9 mouse cellular contexts compared by ENCODE assay signal in genomic region chr11:34212853-34213252, GRCm38 (mm10). TPM values are rescaled to one million over a fixed set of nuclear protein-coding genes. Genes with fewer than 3 reads are reported as not detected.
DNase-seq lines count a peak whose midpoint lies in the region; TF ChIP-seq lines count a peak whose summit lies in the region.
"Had no signal": no experiment of that assay in that cellular context is flagged by ENCODE, and none has a peak within 500 bp of the region (broad histone marks: within the 10 kb centered on the region; RNA-seq: fewer than 3 reads in every experiment).

No protein-coding gene starts in this region.

- H3K4me3 ChIP-seq in cerebellum, adult 2 months (replicated peaks; ENCODE audit: insufficient read depth, low read depth, low read length), result no peak overlapping the region

- H3K27me3 ChIP-seq in cerebellum, adult 2 months (ENCODE audit: control insufficient read depth, insufficient read depth, low read length), result no peaks in the 10 kb centered on the region

- no peak overlapping the region for H3K27ac ChIP-seq in cerebellum, adult 2 months (ENCODE audit: insufficient read depth, low read length)

- WGBS in cerebellum, adult 2 months, result 10% methylated on average over 5 of the region's 5 CpGs

- no peaks in the 10 kb centered on the region; the same call in 1 of the 2 replicates for H3K4me1 ChIP-seq in cerebellum, adult 2 months (ENCODE audit: control insufficient read depth, insufficient read depth, low read length)

- peak; percentile 51 for TF ChIP-seq CTCF in cerebellum, adult 2 months (IDR thresholded peaks at IDR 0.05; ENCODE audit: borderline replicate concordance, insufficient read depth, low read depth, low read length)

- DNase-seq in CD8-positive naive resting alpha-beta T cell, adult 2 months (ENCODE audit: low read depth in 2 of 2, low spot score in 2 of 2), result peak; percentile 43 to 65
- DNase-seq in MN1 (ENCODE audit: low spot score), result peak; percentile 65
- peak; percentile 46 to 50 for DNase-seq in cerebellum, adult 2 months
- peak; percentile 67 to 78 for DNase-seq in frontal cortex, postnatal 25 days (ENCODE audit: low spot score in 2 of 2)
- peak; percentile 65 to 73 for DNase-seq in kidney, postnatal 4 days
- peak; percentile 72 for DNase-seq in lung, postnatal 10 days
- peak; percentile 69 to 80 for DNase-seq in right cerebral cortex, postnatal 10 days (ENCODE audit: low spot score in 2 of 2)

- TF ChIP-seq POLR2A in cerebellum, adult 2 months (IDR thresholded peaks at IDR 0.05; ENCODE audit: borderline replicate concordance, insufficient read depth, low read length), result no peak

RNA-seq across cellular contexts. Expression of gene Foxi1, which starts 5.0 kb away (rescaled TPM):
- not detected in 2 replicates for polyA plus RNA-seq in cerebellum, adult 2 months (2012; rRNA removed)
- polyA plus RNA-seq: large intestine, adult 2 months; testis, adult 2 months had no signal
